Comparison of ENCODE assay signal across 10 mouse cellular contexts in genomic region chr3:131868219-131868964, GRCm38 (mm10).
DNase-seq lines count a peak whose midpoint lies in the region; ATAC-seq lines count a peak whose summit lies in the region.
"Had no signal": no experiment of that assay in that cellular context is flagged by ENCODE, and none has a peak within 500 bp of the region (broad histone marks: within the 10 kb centered on the region; RNA-seq: fewer than 3 reads in every experiment).

No protein-coding gene starts in this region.

- peaks cover 15% of the 10 kb centered on the region for H3K4me1 ChIP-seq in limb, embryonic 10.5 days
- no peaks in the 10 kb centered on the region for H3K4me1 ChIP-seq in neural tube, embryonic 11.5 days (ENCODE audit: control insufficient read depth, insufficient read depth, low read length)
- no peaks in the 10 kb centered on the region for H3K4me1 ChIP-seq in forebrain, embryonic 11.5 days (replicated peaks; ENCODE audit: control insufficient read depth, insufficient read depth, low read length)

- H3K9me3 ChIP-seq in limb, embryonic 10.5 days (replicated peaks), result no peaks in the 10 kb centered on the region
- H3K9me3 ChIP-seq in neural tube, embryonic 11.5 days (ENCODE audit: control insufficient read depth, low read length), result no peaks in the 10 kb centered on the region
- H3K9me3 ChIP-seq in forebrain, embryonic 11.5 days (ENCODE audit: control insufficient read depth, low read length), result no peaks in the 10 kb centered on the region

- H3K4me3 ChIP-seq in limb, embryonic 10.5 days, result no peak overlapping the region
- no peak overlapping the region for H3K4me3 ChIP-seq in neural tube, embryonic 11.5 days (ENCODE audit: low read depth, low read length)
- no peak overlapping the region for H3K4me3 ChIP-seq in forebrain, embryonic 11.5 days (ENCODE audit: low read depth, low read length)

- H3K27me3 ChIP-seq in limb, embryonic 10.5 days (ENCODE audit: low read depth, poor library complexity, severe bottlenecking), result no peaks in the 10 kb centered on the region
- H3K27me3 ChIP-seq in neural tube, embryonic 11.5 days (ENCODE audit: control insufficient read depth, insufficient read depth, low read length), result no peaks in the 10 kb centered on the region
- H3K27me3 ChIP-seq in forebrain, embryonic 11.5 days (ENCODE audit: control insufficient read depth, insufficient read depth, low read length), result no peaks in the 10 kb centered on the region

- 52% methylated on average over 11 of the region's 11 CpGs for WGBS in limb, embryonic 10.5 days
- 70% methylated on average over 11 of the region's 11 CpGs for WGBS in neural tube, embryonic 11.5 days
- 82% methylated on average over 11 of the region's 11 CpGs for WGBS in forebrain, embryonic 11.5 days

- no peak overlapping the region for H3K4me2 ChIP-seq in neural tube, embryonic 11.5 days (ENCODE audit: low read depth)
- H3K4me2 ChIP-seq in forebrain, embryonic 11.5 days (ENCODE audit: low read depth, low read length, severe bottlenecking), result no peak overlapping the region

- no peaks in the 10 kb centered on the region for H3K36me3 ChIP-seq in limb, embryonic 10.5 days
- no peaks in the 10 kb centered on the region for H3K36me3 ChIP-seq in neural tube, embryonic 11.5 days (ENCODE audit: control insufficient read depth, insufficient read depth, low read length)
- H3K36me3 ChIP-seq in forebrain, embryonic 11.5 days (ENCODE audit: control insufficient read depth, insufficient read depth, low read length), result no peaks in the 10 kb centered on the region

- H3K27ac ChIP-seq in limb, embryonic 10.5 days, result no peak overlapping the region
- no peak overlapping the region for H3K27ac ChIP-seq in neural tube, embryonic 11.5 days (ENCODE audit: low read depth, low read length)
- H3K27ac ChIP-seq in forebrain, embryonic 11.5 days (ENCODE audit: low read depth, low read length), result no peak overlapping the region

- H3K9ac ChIP-seq in neural tube, embryonic 11.5 days (ENCODE audit: low read length), result no peak overlapping the region
- no peak overlapping the region for H3K9ac ChIP-seq in forebrain, embryonic 11.5 days (ENCODE audit: low read length)

- no peak for ATAC-seq in neural tube, embryonic 11.5 days (ENCODE audit: insufficient read depth, low FRiP score, low TSS enrichment)
- ATAC-seq in forebrain, embryonic 11.5 days (replicated peaks; ENCODE audit: low FRiP score), result no peak
- ATAC-seq in cerebellum, adult (ENCODE audit: insufficient number of reproducible peaks, low FRiP score, low TSS enrichment), result no peak
- ATAC-seq: activated CD4-positive, CD25-positive, alpha-beta regulatory T cell, adult 4 months had no signal

- DNase-seq in lung, postnatal 36 days, result peak; percentile 11
- DNase-seq in lung, postnatal 25 days (ENCODE audit: low spot score), result no peak
- DNase-seq in embryo, embryonic 10.5 days (ENCODE audit: low spot score), result peak; percentile 64
- DNase-seq in limb, embryonic 10.5 days (ENCODE audit: low spot score), result peak; percentile 38
- peak; percentile 12 for DNase-seq in neural tube, embryonic 11.5 days (ENCODE audit: low spot score)
- no peak for DNase-seq in forebrain, embryonic 11.5 days (ENCODE audit: low spot score)
- no peak for DNase-seq in testis, postnatal 14 days (ENCODE audit: low spot score)
- DNase-seq: kidney, adult 2 months had no signal

Comparison
In these comparisons a context has a peak if more than half of its experiments do, and no peak if none do; other contexts are left out.
1. DNase-seq: peak in lung, postnatal 36 days (single experiment), embryo, embryonic 10.5 days (single experiment), limb, embryonic 10.5 days (single experiment) and neural tube, embryonic 11.5 days (single experiment); none in lung, postnatal 25 days (single experiment), forebrain, embryonic 11.5 days (single experiment) and testis, postnatal 14 days (single experiment).